Mouse (Mus musculus) neural tube, embryonic 11.5 days (tissue): Measurements from ENCODE around the gene Skiv2l. TPM values are rescaled to one million over a fixed set of nuclear protein-coding genes. Genes with fewer than 3 reads are reported as not detected.
"Not testable (repeated sequence)": the region's sequence is repeated elsewhere in the genome, so short reads cannot be mapped to it uniquely, and the experiment has no call there.

Experiments
- ATAC-seq: fragments of 200-750 bp; cut with Nextera tagmentation; 2 replicates; pipeline ENCODE4 v1.8.0; 2017; ENCODE audit warnings: moderate number of reproducible peaks, mild to moderate bottlenecking, moderate TSS enrichment, moderate library complexity; ENCODE audit not compliant: insufficient read depth, low FRiP score, low TSS enrichment
- DNase-seq: peaks from one replicate; pipeline ENCODE4 v3.0.0-alpha.2; 2015; ENCODE audit warnings: low spot score
- H3K27ac ChIP-seq: fragments of 300-500 bp; sonication (generic); 2 replicates; pipeline ENCODE4 v1.5.1; 2014; ENCODE audit warnings: low read depth, mild to moderate bottlenecking, low read length
- H3K27me3 ChIP-seq: fragments of 300-500 bp; sonication (generic); 2 replicates; pipeline ENCODE4 v1.6.1; 2014; ENCODE audit warnings: mild to moderate bottlenecking, low read length, mixed read lengths; ENCODE audit not compliant: control insufficient read depth, insufficient read depth
- H3K36me3 ChIP-seq: fragments of 300-500 bp; sonication (generic); 2 replicates; pipeline ENCODE4 v1.6.1; 2014; ENCODE audit warnings: mild to moderate bottlenecking, low read length, moderate library complexity, mixed read lengths; ENCODE audit not compliant: control insufficient read depth, insufficient read depth
- H3K4me1 ChIP-seq: fragments of 300-500 bp; sonication (generic); 2 replicates; pipeline ENCODE4 v1.6.1; 2014; ENCODE audit warnings: low read length, mixed read lengths; ENCODE audit not compliant: control insufficient read depth, insufficient read depth
- H3K4me2 ChIP-seq: fragments of 300-500 bp; sonication (generic); 2 replicates; pipeline ENCODE4 v1.6.1; 2014; ENCODE audit warnings: low read depth, mild to moderate bottlenecking, moderate library complexity
- H3K4me3 ChIP-seq: fragments of 300-500 bp; sonication (generic); 2 replicates; pipeline ENCODE4 v1.5.1; 2014; ENCODE audit warnings: low read depth, low read length
- H3K9ac ChIP-seq: fragments of 300-500 bp; sonication (generic); 2 replicates; pipeline ENCODE4 v1.6.1; 2014; ENCODE audit warnings: mild to moderate bottlenecking, low read length
- H3K9me3 ChIP-seq: fragments of 300-500 bp; sonication (generic); 2 replicates; pipeline ENCODE4 v1.6.1; 2016; ENCODE audit warnings: low read length; ENCODE audit not compliant: control insufficient read depth
- WGBS: fragments of 180-500 bp; shearing (Covaris S2); extraction: QIAGEN DNeasy Blood & Tissue Kit; methylation state at CpG from one replicate; pipeline ENCODE4 v1.1.7; 2014; 5-methylcytosine and 5-hydroxymethylcytosine counted together
- polyA plus RNA-seq: library from polyadenylated mRNA; unstranded; fragments of >200 nt; fragmentation: Nextera tagmentation; extraction: Ambion mirVana; gene quantifications from 2 replicates; pipeline ENCODE4 v1.2.1, GENCODE M21; 2014

The Skiv2l gene
- polyA plus RNA-seq, 1 experiment from 2014 or later = 55.7 TPM

DNA sequence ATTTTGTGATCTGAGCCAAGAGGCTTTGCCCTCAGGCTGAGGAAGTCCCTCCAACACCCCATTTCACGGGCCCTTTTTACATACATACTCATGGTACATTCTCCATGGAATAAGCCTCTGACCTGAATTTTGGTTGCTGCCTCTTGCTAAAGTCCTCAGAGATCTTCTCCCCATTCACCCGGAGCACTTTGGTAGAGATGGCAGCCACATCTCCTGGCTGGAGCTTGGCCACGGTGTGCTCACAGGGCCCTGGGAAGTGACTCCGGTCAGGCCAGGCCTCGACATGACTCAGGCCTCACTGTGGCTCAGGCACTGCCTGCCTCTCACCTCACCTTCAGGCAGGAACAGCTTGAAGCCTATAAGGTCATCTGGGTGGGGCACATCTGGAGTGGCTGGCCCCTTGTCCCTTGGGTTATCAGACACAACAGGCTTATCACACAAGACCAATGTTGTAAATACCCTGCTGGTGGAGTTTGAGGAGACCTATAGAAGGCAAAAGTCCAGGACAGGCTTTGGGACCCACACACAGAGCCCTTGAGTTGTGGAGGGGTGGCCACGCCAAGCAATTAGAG lies 9.2 kb downstream of the Skiv2l start:
- Histone ChIP-seq H3K27me3 (no peaks in the 10 kb centered on the region), H3K27ac (no peak overlapping the region), H3K9ac (no peak overlapping the region), H3K36me3 (peaks cover 18% of the 10 kb centered on the region), H3K9me3 (no peaks in the 10 kb centered on the region), H3K4me2 (no peak overlapping the region), H3K4me3 (no peak overlapping the region), H3K4me1 (peaks cover 19% of the 10 kb centered on the region)
- DNase-seq (peak; percentile 2), ATAC-seq (no peak)
- 89% methylated on average over 6 of the region's 6 CpGs for WGBS

DNA sequence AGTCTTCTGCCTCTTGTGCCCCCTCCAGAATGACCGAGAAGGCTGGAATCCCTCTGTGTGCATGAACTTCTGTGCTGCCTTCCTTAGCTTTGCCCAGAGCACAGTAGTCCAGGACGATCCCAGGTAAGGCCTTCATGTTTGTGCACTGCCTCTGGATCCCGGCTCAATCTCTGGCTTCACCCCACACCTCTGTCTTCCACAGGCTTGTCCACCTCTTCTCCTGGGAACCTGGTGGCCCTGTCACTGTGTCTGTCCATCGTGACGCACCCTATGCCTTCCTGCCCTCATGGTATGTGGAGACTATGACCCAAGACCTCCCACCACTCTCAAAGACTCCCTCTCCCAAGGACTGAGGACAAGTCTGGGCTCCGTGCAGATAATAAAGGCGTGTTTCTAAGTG lies 11.2 kb downstream of the Skiv2l start:
- WGBS = 93% methylated on average over 7 of the region's 7 CpGs
- ATAC-seq (no peak), DNase-seq (no peak)
- no peak overlapping the region for H3K4me2 ChIP-seq
- no peaks in the 10 kb centered on the region for H3K27me3 ChIP-seq
- H3K4me3 ChIP-seq = no peak overlapping the region
- H3K4me1 ChIP-seq = peaks cover 20% of the 10 kb centered on the region
- no peak overlapping the region for H3K9ac ChIP-seq
- no peak overlapping the region for H3K27ac ChIP-seq
- no peaks in the 10 kb centered on the region for H3K9me3 ChIP-seq
- peaks cover 13% of the 10 kb centered on the region for H3K36me3 ChIP-seq

GRCm38 (mm10) chr17:34837464-34838324 lies 12.3 kb downstream of the Skiv2l start:
- no peaks in the 10 kb centered on the region for H3K9me3 ChIP-seq
- no peaks in the 10 kb centered on the region for H3K27me3 ChIP-seq
- peaks cover 13% of the 10 kb centered on the region for H3K36me3 ChIP-seq
- peaks cover 20% of the 10 kb centered on the region for H3K4me1 ChIP-seq
- 29% methylated on average over 42 of the region's 43 CpGs for WGBS
- H3K4me2 ChIP-seq = peak overlapping the region; percentile 92
- peak overlapping the region; percentile 60 for H3K4me3 ChIP-seq
- ATAC-seq = 0 out of 2 replicates have a peak, but pooled peaks have one; percentile 8
- DNase-seq = no peak
- H3K27ac ChIP-seq = no peak overlapping the region
- H3K9ac ChIP-seq = peak overlapping the region; percentile 65

DNA sequence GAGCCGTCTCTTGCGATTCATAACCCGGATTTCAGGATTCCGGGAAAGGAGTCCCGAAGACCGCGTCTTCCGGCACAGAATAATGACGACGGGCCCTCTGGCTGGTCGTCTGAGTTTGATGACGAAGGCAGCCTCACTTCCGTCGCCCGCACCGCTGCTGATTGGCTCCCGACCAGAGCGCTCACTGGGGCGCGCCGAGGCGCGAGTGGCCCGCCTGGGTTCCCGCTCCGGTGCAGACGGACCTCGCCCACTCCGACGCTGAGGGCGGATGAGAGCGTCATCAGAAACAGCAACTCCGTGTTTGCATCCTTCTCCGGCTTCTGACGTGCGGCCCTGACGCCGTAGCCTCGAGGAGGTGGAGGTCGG lies 13.2 kb downstream of the Skiv2l start, which contains the start of the genes Stk19 and Dxo:
Stk19 (minus strand) TSS at position 90 of the 366 bp plus-strand sequence.
Dxo (plus strand) TSS at position 164 of the 366 bp plus-strand sequence.
- peak within 1 kb of the TSS; percentile 73 for H3K27ac ChIP-seq
- H3K9me3 ChIP-seq = no peaks in the 10 kb centered on the region
- peak within 1 kb of the TSS; percentile 92 for H3K4me2 ChIP-seq
- 0% methylated on average over 40 of the region's 40 CpGs for WGBS
- peaks cover 13% of the 10 kb centered on the region for H3K36me3 ChIP-seq
- ATAC-seq = peak; percentile 92
- H3K4me3 ChIP-seq = peak within 1 kb of the TSS; percentile 60
- peak within 1 kb of the TSS; percentile 65 for H3K9ac ChIP-seq
- H3K4me1 ChIP-seq = peaks cover 20% of the 10 kb centered on the region
- H3K27me3 ChIP-seq = no peaks in the 10 kb centered on the region
- DNase-seq = peak; percentile 97

- peak overlapping the region; percentile 73 for H3K27ac ChIP-seq
- no peaks in the 10 kb centered on the region for H3K9me3 ChIP-seq
- no peak for DNase-seq
- no peaks in the 10 kb centered on the region for H3K27me3 ChIP-seq
- H3K4me2 ChIP-seq = peak overlapping the region; percentile 92
- peak overlapping the region; percentile 65 for H3K9ac ChIP-seq
- peaks cover 11% of the 10 kb centered on the region for H3K36me3 ChIP-seq
- 3% methylated on average over 48 of the region's 48 CpGs for WGBS
- ATAC-seq = peak; percentile 87
- peak overlapping the region; percentile 60 for H3K4me3 ChIP-seq
- peaks cover 20% of the 10 kb centered on the region for H3K4me1 ChIP-seq
Observed at GRCm38 (mm10) chr17:34836155-34836855, 13.7 kb downstream of the Skiv2l start.

GRCm38 (mm10) chr17:34830776-34831175 lies 19.2 kb downstream of the Skiv2l start:
- 90% methylated on average over 1 of the region's 1 CpGs for WGBS
- ATAC-seq, H3K27me3 ChIP-seq, H3K9ac ChIP-seq, H3K4me1 ChIP-seq, DNase-seq, H3K9me3 ChIP-seq, H3K4me2 ChIP-seq, H3K4me3 ChIP-seq, H3K36me3 ChIP-seq, H3K27ac ChIP-seq: not testable (repeated sequence)

DNA sequence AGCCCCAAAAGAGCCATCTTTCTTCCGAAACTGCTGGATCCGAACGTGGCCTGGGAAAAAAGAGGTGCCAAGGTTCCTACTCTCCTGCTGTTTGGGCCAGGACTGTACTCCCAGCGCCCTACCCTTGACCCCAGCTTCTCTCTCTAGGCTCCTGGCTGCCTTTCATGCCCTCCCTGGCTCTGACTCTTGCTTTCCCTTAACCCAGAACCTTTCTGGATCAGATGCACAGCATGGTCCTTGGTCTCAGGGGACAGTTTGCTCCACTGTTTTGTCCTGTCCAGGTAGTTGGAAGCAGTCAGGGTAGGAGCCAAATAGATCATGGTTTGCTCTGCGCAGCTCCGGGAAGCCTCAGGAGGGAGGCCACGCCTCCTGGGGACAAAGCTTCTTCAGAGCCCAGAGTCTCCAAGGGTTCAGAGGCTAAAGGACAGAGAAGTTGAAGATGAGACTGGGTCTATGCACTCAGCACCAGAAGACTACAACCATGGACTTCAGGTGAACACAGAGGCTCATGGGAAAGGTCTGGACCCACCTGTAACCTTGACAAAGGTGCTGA lies 35.1 kb downstream of the Skiv2l start:
- DNase-seq (no peak), ATAC-seq (no peak)
- no peaks in the 10 kb centered on the region for H3K27me3 ChIP-seq
- WGBS = 81% methylated on average over 7 of the region's 7 CpGs
- H3K9me3 ChIP-seq = no peaks in the 10 kb centered on the region
- H3K4me1 ChIP-seq = no peaks in the 10 kb centered on the region
- H3K4me3 ChIP-seq = no peak overlapping the region
- H3K9ac ChIP-seq = no peak overlapping the region
- H3K27ac ChIP-seq = no peak overlapping the region
- no peak overlapping the region for H3K4me2 ChIP-seq
- no peaks in the 10 kb centered on the region for H3K36me3 ChIP-seq

GRCm38 (mm10) chr17:34813747-34814146 lies 36.3 kb downstream of the Skiv2l start:
- not testable (repeated sequence) for H3K27me3 ChIP-seq, H3K4me1 ChIP-seq, H3K9me3 ChIP-seq, H3K4me3 ChIP-seq, ATAC-seq, H3K4me2 ChIP-seq, H3K9ac ChIP-seq, H3K27ac ChIP-seq, H3K36me3 ChIP-seq
- 62% methylated on average over 12 of the region's 12 CpGs for WGBS
- peak; percentile 42 for DNase-seq
